Mouse (Mus musculus) spleen, adult 2 months (tissue): ENCODE data around the gene Cep57l1.

Experiments
- CTCF ChIP-seq: fragments of 200-500 bp; IDR thresholded peaks from 2 replicates; pipeline ENCODE4 v1.5.1; 2011; ENCODE audit warnings: mild to moderate bottlenecking, inconsistent platforms; ENCODE audit not compliant: insufficient read depth, insufficient read length, insufficient replicate concordance; ENCODE audit errors: extremely low read depth
- POLR2A ChIP-seq: fragments of 200-500 bp; IDR thresholded peaks from 2 replicates; pipeline ENCODE4 v1.6.1; 2011; ENCODE audit warnings: low read depth, low read length, inconsistent platforms

DNA sequence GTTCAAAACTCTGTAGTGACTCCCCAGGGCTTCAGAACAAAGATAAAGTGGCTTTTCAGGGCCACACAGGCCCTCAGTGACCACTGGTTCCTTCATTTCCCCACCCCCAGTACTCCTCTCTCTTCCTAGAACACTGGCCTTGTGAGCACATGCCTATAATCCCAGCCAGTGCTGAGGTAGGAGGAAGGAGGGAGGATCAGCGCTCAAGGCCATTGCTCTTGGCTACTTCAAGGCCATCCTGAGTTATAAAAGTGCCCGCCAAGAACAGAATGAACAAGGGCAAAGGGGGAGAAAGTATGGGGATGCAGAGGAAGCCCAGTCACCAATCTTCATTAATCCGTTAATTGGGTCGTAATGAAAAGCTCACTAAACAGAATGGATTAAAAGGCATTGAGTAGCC, 44.1 kb downstream of the Cep57l1 start:
- TF ChIP-seq CTCF (no peak), POLR2A (no peak)
